Mouse (Mus musculus) cerebellum, adult 11-12 months (tissue): ENCODE data around the gene Spice1.
A peak's percentile ranks its signal among the peaks of the same experiment; 100 is the strongest.

ENCODE experiments used
- DNase-seq: peaks from one replicate; pipeline ENCODE4 v3.0.0; 2022

Spice1 gene

DNA sequence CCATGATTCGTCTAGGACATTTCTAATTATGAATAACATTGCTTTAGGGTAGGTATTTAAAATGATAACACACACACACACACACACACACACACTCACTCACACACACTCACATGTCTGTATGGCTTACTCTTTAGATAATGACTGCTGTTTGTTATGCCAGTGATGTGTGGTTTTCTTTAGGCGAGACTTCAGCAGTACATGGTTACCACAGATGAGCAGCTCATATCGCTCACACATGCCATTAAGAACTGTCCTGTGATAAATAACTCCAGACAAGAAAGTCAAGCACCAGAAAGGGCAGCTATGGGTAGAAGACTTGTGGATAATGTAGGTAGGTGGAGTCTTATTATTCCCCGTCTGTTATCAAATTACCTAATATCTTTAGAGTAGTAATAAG, 28.5 kb downstream of the Spice1 start:
- no peak for DNase-seq

DNA sequence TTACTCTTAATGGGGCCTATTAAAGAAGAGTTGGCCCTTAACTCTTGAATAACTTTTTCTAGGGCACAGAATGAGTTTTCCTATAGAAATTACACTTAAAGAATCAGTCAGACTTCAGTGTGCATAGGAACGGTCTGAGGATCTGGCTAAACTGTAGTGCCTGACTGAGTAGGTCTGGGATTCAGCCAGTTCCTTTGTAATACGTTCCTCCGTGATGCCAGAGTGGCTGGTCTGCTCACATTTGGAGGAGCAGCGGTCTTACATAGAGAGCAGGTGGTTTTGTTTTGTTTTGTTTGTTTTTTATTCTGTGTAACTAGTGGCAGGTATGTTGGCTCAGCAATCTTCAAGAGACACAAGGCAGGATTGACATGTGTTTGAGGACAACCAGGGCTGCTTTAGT, 33.1 kb downstream of the Spice1 start:
- DNase-seq = no peak

DNA sequence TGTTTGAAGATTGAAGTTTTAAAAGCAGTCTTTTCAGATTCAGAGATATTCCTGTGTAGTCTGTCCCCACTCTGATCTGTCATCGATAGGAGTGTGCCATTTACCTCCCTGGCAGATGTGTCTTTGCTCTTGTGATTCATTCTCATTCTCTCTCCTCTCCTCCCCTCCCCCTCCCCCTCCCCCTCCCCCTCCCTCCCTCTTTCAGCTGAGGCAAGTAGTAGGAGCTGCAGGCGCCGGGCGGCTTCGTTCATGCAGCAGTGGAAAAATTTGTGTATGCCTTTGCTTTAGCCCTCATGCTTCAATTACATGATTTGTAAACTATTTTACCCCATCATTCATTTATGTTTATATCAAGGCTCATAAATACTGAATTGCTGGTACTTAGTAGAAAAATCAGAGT, 34.7 kb downstream of the Spice1 start:
- DNase-seq = no peak

DNA sequence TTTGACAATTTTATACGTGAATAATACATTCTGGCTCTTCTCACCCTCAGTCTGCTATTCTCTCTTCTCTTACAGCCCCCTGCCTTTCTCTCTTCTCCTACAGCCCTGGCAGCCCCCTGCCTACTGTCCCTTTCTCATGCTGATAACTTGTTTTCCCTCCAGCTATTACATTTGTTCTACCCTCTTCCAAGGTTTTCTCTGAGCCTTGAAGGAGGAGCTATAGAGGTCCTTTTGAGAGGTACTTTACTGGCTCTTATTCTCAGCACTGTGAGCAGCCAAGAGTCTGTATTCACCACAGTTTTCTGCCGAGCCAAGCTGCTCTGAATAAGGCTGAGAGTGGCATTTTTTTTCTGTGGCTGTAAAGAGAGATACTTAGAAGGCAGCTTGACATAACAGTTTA, 36.6 kb downstream of the Spice1 start:
- no peak for DNase-seq

DNA sequence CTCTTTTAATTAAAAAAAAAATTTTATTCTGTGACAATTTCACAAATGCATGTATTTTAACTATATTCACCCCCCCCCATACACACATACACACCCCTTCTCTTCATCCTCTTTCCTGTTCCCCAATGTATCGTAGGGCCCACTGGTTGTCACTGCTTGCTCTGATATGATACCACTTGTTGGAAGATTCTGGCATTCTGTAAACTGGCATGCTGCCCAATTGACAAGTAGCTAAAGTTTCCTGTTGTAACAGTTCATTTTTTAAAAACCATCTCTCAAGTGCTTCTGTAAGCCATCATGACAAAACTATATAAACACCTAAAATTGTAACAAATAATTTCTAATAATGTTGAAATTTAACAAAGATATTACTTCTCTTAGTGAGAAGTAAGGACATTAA, 37.3 kb downstream of the Spice1 start:
- no peak for DNase-seq

DNA sequence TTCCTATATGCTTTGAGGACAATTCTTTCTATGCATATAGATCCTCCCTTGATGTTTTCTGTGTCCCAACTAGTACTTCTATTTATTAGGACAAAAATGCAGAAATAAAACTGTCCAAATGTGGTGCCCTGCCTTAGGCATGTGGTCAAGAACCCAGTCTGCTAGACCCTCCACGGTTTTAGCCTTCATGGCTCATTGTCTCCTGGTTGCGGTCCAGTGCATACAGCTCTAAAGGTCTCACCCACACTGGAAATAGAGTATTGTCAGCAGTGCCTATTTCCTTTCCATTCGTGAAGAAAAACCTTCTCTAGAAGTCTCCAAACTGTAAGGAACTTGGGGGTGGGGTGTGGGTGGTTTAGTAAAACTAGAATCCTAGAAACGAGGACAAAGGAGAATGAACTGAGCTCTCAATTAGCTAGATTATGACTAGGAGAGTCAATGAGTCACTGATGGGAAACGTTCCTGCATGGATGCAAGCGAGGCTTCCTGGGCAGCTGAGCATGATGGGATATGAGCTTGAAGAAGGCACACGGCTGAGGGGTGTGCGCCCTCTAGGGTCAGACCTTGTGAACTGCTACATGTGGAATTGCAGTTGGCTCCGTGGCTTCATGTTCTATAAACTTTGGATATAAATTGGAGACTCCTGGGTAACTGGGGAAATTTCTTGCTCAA, 45.1 kb downstream of the Spice1 start:
- peak; percentile 9 for DNase-seq

DNA sequence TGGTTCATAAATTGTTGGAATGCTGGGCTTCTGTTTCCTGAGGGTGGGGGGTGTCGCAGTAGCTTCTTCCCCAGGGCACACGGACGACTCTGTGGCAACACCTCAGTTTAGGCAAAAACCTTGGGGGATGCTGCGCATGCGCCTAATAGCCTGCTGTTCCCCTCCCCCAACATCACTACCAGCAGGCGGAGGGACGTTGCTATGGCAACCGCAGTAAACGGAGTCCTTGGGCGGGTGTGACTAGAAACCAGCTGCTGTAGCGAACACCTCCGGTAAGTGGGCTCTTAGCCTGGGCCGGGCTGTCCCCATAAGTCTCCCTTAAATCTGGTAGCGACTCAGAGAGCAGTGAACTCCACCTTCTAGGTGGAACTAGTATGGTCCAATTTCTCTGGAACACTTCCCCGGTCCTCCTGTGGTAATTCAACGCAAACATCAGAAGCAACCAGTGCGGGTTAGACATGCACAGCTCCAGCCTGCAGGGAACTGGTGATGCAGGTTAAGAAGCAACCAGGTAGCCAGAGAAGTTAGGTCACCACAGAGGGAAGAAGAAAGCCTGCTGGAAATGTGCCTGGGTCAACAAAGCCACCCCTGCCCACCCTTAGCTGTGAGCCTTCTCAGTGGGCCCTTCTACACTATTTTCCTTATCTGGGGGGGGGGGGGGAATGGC, 47.8 kb downstream of the Spice1 start, which contains the start of gene Cfap44:
Cfap44 (plus strand) TSS at position 220 of the 667 bp plus-strand sequence.
- peak; percentile 59 for DNase-seq

DNA sequence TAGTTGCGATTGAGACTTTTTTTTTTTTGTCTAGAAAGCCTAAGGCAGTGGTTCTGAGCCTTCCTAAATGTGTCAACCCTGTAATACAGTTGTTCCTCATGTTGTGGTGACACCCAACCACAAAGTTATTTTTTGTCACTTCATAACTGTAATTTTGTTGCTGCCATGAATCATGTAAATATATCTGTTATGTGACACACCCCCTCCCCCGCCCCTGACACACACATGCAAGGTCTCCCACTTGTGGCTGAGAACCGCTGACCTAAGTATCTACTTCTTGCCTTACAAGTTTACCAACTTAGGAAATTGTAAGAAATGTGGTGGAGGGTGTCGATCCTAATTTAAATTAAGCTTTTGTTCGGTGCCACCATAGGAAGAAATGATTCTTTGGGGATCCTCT, 58.0 kb downstream of the Spice1 start:
- DNase-seq = no peak

DNA sequence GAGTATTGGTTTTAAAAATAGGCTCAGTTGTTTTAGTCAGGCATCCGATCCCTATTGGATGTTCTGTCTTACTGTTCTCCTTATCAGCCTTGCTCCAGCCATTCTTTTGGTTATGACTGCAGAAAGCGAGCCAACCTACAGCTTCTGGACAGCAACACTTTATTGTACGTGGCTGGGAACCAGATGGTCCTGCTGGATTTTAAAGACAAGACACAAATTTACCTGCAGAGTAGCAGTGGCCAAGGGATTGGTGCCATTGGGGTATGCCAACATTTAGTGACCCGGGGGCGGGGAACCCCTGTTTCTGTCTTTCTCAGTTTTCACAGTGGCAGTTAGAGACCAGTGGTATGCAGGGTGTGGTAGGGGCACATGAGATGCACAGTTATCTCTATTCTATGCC, 60.3 kb downstream of the Spice1 start:
- peak; percentile 17 for DNase-seq

DNA sequence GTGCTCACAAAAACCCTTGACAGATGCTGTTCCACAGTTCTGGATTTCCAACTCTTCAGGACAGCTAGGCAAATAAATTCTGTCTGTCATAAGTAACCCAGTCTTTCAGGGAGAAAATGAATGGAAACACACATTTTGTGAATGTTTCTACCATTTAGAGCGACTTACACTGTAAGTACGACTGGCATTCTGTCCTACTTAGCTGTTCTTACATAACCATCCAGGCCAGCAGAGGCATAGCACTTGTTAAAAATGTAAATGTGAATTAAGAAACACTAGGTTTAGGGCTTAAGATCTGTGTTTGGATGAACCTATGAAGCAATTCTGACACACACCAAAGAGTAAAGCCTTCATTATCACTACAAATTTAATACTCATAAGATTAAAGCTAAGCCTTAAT, 61.4 kb downstream of the Spice1 start:
- DNase-seq = no peak

DNA sequence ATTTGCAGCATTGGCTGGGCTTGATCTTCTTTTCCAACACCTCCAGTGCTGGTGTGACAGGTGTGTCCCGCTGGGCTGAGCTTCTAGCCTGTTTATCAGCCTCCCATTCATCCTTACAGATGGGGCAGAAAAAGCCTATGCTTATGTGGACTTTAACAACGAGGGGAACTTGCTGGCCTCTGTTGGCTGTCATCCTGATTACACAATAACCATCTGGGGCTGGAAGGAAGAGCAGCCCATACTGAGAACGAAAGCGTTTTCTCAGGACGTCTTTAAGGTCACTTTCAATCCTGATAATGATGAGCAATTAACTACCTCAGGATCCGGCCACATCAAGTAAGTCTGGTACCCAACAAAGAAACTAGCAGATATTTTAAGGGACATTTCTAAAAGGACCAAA, 63.3 kb downstream of the Spice1 start:
- no peak for DNase-seq

DNA sequence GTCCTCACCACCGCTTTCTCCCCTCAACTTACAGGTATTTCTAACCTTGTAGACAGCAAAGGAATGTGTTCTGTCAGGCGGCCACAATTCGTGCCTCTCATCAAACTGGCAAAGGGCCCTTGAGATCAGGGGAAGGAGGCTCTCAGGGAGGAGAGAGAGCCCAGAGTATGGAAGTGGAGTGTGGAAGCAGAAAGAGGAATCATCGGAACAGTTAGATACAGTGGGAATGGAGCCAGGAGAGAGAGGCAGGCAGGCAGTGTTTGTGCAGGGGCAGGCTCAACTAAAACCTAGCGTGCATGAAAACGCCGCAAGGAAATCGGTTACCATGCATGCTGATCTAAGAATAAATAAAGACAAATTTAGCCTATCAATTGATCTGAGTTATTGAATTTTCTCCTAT, 70.7 kb downstream of the Spice1 start:
- DNase-seq = no peak

DNA sequence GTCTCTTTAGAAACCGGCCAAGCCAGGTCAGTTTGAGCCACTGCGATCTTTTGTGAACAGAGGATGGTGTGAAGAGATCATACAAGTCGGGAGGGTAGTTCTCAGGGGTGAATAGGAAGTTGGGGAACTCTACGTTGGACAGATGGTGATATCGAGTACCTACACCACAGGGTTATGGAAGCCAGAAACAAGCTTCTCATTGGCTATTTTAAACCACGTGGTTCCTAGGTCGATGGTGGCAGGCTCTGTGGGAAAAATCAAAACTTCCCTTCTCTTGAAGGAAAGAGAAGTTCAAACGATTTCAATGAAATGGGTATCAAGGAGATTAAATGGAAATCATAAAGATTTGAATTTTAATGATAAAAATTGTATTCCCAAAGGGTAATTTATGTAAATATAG, 74.8 kb downstream of the Spice1 start:
- no peak for DNase-seq

DNA sequence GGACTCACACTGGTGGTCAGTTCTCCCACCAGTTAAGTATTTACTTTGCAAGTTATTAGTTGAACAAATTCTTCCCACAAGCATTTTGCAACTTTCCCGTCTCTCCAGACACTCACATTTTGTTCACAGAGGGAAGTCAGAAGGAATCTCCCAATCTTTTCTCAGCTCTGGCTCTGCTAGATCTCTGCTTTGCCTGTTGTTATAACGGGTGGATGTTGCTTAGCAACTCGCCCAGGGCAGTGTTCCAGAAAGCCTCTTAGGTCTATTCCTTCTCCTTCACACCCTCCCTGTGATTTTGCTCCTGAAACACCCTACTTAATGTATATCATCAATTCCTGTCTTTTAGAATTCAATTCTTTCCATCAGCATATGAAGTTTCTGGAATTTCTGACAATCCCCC, 76.6 kb downstream of the Spice1 start:
- DNase-seq = no peak

DNA sequence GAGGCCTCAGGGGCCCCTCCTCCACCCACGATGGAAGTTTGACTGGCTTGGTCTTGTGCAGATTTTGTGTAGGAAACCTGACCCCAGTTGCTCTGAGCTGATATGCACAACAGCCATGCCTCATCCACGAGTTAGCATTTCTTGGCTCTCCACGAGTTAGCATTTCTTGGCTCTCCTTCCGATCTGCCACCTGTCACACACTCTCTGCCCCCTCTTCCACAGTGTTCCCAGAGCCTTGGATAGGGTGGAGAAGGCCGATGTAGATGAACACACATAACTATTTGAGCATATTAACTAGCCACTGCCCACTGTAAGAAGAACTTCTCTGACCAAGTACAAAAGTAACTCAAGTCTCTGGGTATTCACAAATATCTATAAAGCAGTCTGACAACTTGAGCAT, 81.5 kb downstream of the Spice1 start:
- no peak for DNase-seq

DNA sequence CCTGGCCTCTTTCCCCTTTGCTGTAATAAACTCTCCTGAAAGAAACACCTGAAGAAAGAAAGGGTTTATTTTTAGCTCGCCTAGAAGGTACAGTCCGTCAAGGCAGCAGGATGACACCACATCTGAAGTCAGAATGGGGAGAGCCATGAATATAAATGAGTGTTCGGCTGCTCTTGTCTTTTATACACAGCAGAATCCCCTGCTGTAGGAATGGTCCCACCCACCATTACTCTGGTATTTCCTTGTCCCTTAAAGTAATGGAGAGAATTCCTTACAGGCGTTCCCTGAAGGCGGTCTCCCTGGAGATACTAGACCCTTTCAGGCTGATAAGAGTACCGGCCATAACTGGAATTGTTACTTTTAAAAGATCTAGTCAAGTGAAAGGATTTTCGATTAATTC, 83.1 kb downstream of the Spice1 start:
- DNase-seq = no peak

DNA sequence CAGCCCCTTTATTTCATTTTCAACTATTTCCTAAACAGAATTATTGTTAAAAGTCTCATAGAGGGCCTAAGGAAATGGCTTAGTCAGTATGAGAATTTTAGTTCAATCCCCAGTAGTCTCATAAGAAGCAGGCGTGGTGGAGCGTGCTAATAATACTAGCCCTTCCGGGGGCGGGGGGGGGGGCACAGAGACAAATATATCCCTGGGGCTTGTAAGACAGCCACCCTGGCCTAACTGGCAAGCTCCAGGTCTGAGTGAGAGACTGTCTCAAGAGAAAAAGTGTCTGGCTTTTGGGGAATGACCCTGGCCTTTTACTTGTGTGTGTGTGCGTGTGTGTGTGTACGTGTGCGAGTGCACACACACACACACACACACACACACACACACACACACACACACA, 88.0 kb downstream of the Spice1 start:
- no peak for DNase-seq

DNA sequence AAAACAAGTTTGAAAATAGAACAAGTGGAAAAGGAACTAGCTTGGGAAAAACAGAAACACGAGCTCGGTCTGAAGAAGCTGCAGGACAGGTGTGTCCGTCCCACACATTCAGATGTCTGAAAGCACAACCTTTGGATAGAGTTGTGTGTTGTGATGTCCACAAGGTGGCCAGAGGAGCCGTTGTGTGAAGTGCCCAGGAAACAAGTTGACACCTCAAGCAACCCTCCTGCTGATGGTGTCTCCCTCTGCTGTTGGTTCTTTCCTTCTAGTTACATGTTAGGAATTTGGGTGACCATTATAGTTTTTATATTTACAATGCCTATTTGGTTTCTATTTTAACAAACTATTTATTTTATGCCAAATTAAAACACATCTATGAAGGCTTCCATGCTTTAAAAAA, 88.6 kb downstream of the Spice1 start:
- no peak for DNase-seq
